Mouse (Mus musculus) cerebellum, postnatal 14 days (tissue): ENCODE measurements at regions not wholly inside any gene's neighbourhood (a gene's known extent, or its start where the extent isn't known, plus 50 kb on each side); places are given as distances from the start of the nearest gene placed in this dataset.
"Not testable (repeated sequence)": the region's sequence is repeated elsewhere in the genome, so short reads cannot be mapped to it uniquely, and the experiment has no call there.

Experiments used
- DNase-seq, 2 experiments: peaks; one replicate each; pipeline ENCODE4 v3.0.0; 2021; ENCODE audit warnings: mixed read lengths in 2 of 2

DNA sequence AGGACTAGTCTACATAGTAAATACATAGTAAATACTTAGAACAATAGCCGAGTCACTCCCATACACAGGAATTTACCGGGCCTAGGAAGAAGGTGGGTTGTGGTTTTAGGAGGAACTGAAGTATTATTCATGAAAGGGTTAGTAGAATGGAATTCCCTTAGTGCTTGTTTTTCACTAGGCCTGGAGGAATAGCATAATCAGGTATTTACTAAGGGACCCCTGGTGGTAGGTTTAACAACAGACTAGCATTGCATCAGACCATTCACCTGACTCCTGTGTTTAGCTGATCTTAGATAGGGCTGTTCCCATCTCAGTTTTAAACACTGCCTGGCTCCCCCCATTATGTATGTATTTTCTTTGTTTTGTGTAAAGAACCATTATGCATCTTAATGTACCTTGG lies 339.0 kb downstream of the Dync2h1 start:
- not testable (repeated sequence) for DNase-seq

DNA sequence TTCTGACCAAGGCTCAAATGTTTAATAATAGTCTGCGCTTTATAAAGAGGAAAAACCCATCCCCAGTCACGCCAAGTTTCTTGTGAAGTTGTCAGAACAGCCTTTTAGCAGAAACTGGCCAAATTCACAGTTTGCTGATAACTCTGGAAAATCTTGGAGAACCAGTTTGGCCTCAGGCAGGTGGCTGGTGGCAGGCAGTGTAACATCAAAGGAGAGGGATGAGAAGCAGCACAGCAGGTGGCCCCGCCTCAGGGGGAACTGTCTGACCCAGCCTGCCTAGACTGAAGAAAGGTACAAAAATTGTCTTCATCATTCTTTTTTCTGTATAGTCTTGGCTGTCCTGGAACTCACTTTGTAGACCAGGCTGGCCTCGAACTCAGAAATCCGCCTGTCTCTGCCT lies 349.3 kb downstream of the Dync2h1 start:
- DNase-seq, result peak; percentile 3 to 14

- no peak for DNase-seq
These were observed 349.8 kb downstream of the Dync2h1 start for GRCm38 (mm10) chr9:6834470-6834869.

GRCm38 (mm10) chr9:6832862-6833261 lies 351.4 kb downstream of the Dync2h1 start:
- DNase-seq, result no peak

DNA sequence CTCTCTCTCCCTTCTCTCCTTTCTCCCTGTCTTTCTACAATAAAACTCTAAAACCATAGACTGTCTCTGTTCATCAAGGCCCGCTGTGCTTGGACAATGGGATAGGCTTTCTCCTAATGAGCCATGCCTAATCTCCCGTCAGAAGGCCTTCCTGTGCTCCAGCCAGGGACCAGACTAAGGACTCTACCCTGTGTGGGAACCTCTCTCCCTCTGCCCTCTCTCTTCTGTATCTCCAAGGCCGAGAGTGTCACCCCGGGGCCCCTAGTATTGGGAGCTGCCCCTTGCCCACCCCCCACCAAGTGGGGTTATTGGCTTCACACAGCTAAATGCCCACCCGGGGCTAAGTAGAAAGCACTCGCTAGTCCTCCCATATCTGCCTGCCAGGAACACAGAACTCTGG lies 352.6 kb downstream of the Dync2h1 start:
- DNase-seq, result not testable (repeated sequence)

DNA sequence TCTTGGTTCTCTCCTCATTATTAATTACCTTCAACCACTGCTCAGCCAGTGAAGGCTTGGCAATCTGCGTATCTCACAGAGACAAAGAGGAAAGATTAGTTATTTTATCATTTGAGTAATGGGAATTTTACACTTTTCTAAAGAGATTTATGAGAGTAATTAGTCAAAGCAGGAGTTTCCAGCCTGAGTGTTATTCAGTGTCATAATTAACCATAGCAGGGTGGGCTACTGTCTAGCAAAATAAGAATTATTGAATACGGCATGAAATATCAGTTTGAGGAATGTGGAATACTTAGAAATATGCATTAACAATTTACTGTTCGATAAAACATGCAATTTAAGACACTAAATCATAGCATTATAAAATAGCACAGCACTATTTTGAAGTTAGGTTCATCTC lies 357.7 kb downstream of the Dync2h1 start:
- no peak for DNase-seq

- no peak for DNase-seq
These were observed 358.6 kb downstream of the Dync2h1 start for GRCm38 (mm10) chr9:6825609-6826008.

GRCm38 (mm10) chr9:6823946-6824345 lies 360.3 kb downstream of the Dync2h1 start:
- not testable (repeated sequence) for DNase-seq

DNA sequence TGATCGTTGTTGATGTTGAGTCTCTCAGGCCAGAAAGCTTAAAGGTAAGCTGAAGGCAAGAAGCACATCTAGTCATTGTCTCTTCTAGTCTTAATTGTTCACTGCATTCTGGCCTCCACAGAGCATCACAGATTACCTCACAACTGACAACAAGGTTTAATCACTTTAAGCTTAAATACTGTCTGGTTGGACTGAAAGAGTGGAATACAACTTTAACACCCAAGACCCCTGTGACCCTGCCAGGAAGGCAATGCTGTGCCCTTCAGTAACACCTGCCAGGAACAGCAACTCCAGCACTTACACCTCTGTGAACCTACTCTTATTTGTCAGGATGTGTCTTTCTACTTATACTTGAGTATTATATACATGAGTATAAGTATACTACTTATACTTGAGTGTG lies 360.7 kb downstream of the Dync2h1 start:
- DNase-seq, result no peak

GRCm38 (mm10) chr9:6776671-6777070 lies 407.6 kb downstream of the Dync2h1 start:
- DNase-seq, result no peak

DNA sequence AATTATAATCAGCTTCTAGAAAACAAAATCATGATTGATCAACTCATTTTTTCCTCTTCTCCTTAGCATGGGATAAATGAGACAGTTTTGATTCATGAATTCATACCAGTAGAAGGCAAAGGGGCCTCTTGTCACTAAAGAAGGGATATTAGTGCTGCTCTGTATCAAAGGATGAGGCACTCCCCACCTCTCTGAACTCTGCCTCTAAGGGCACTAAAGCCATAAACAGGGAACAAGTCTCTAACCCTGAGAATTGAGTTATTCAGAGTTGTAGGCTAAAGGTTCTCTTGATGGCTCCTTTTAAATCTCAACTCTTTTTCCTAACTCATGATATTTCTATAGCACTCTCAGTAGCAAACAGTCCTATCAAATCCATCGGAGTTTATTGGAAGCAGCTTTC lies 442.8 kb downstream of the Dync2h1 start:
- no peak for DNase-seq

DNA sequence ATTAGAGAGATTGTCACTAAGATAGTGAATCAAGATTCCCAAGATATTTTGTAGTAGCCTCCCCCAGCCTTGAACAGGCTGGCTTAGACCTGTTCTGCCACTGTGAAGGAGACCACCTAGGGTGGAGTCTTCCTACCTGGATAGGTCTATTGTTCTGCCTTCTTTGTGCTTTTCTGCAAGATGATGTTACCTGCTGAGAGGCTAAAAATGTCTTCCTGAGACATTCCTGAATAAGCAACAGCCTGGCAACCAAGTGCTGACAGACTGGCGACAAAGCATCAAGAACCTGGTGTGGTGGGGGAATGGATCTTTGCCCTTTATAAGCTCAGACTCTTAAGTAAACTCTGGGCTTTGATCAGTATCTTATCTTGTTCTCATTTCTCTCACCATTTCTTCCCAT lies 447.8 kb downstream of the Dync2h1 start:
- no peak for DNase-seq

DNA sequence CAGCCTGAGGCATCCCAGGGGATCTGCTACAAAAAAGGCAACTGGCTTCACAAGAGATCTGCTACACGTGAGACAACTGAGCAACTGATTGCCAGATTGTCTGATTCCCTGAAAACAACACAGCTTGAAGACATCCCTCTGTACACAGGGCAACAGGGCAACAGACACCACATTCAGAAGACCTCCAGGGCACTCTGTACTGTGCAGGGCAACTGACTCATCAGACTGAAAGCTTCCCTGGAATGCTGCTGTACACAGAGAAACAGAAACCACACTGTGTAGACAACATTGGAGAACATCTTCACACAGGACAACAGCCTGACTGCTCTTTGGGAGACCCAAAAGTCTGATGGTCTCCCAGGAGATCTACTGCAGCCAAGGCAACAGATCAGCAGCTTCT lies 456.8 kb upstream of the Ddi1 start:
- DNase-seq, result no peak

- no peak for DNase-seq
These were observed 407.6 kb upstream of the Ddi1 start for GRCm38 (mm10) chr9:6677225-6677718.

DNA sequence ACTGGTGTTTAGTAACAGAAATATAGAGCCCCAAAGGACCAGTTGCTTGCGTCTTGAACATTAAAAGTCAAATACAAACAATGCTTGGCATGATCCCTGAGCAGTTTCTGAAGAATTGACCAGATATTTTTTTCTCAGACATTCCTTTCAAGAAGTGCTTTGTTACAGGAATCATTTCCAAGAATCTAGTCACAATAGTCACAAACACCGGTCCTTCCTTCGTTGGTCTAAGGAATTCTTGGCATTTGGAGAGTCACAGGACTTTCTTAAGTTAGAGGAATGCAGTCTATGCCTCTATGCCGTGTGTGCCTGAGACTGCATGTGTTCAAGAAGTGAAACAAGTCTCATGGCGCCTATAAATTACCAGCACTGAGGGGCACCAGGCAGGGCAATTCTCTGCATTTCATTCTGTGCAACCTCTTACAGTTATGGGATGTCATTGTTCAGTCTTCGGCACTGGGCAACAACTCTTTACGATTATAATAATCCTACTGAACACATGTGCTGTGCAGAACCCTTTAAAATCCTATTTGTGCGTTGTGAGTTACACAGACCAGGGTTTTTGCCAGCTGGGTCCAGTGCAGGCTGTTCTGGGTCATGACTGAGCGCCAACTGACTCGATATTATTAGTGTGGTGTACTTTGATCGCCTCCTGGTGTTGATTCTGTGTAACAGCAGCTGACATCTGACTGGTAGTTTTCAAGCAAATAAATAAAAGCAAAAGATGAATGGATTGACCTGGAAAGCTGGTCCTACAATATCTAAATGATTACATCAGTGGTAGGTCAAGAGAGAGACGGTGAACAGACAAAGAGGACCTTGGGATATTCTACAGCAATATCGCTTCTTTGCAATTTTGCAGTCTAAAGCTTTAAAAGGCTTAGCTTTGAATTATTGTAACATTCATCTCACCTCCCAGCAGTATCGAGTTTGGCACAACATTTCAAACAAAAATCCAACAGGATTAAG lies 398.6 kb upstream of the Ddi1 start:
- DNase-seq, result peak; percentile 90 to 94

- no peak for DNase-seq
These were observed 396.0 kb upstream of the Ddi1 start for GRCm38 (mm10) chr9:6665679-6666078.

- DNase-seq, result no peak
These were observed 382.8 kb upstream of the Ddi1 start for GRCm38 (mm10) chr9:6652267-6652994.

GRCm38 (mm10) chr9:6651572-6652236 lies 382.1 kb upstream of the Ddi1 start:
- no peak for DNase-seq

DNA sequence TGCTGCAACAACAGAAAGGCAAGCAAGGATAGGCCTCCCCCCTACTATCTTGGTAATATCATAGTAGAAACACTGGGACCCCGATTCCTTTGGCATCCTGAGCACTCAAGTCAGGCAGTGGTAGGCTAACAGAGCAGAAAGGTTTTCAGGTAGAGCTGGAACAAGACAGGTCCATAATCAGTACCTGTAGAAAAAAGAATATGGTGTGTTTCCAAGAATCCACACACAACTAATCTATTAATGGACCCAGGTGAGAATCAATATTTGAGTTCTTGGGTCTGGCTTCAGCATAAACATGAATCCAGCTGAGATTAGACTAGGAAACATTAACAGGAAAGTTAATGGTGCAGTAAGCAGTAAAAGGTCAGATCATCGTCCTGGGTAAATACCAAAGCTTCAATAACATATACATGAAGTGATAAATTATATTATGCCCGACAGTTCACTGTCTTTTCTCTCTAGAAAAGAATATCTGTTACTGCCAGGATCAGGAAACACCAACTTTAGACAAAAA lies 376.2 kb upstream of the Ddi1 start:
- DNase-seq, result no peak

DNA sequence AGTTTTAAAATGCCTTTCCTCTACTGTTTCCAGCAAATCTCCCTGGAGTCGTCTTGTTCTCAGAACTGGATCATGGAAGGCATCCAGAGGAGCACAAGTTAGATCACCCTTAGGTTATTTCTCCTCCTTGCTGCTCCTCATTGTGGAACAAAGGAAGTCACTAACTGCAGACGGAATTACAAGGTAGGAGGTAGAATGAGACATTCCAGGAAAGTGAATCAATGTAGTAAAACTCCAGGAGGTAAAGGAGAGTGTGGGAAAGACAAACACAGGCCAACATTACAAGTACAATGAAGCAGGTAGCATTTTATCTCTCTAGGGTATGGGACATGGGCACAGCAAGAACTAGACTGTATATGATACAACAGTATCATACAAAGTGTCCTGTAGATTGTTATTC lies 375.7 kb upstream of the Ddi1 start:
- DNase-seq, result no peak

GRCm38 (mm10) chr9:6617155-6617554 lies 347.5 kb upstream of the Ddi1 start:
- no peak for DNase-seq

- no peak for DNase-seq
These were observed 339.6 kb upstream of the Ddi1 start for GRCm38 (mm10) chr9:6609284-6609627.
